Mouse (Mus musculus): ENCODE measurements around the gene Sdhaf3. TPM values are rescaled to one million over a fixed set of nuclear protein-coding genes. Genes with fewer than 3 reads are reported as not detected.

Sdhaf3 gene
- total RNA-seq, 2 experiments from 2014 or later: 6.5 to 6.6 TPM

- DNase-seq (ENCODE audit: low spot score in 2 of 2): no peak
Measured at GRCm38 (mm10) chr6:7062819-7063218, 107.0 kb downstream of the Sdhaf3 start.

GRCm38 (mm10) chr6:7068782-7069181 lies 113.0 kb downstream of the Sdhaf3 start:
- no peak for DNase-seq (ENCODE audit: low spot score in 2 of 2)

- no peak for DNase-seq (ENCODE audit: low spot score in 2 of 2)
Measured at GRCm38 (mm10) chr6:7069463-7069862, 113.7 kb downstream of the Sdhaf3 start.

- DNase-seq (ENCODE audit: low spot score in 2 of 2): no peak
Measured at GRCm38 (mm10) chr6:7082054-7082453, 126.2 kb downstream of the Sdhaf3 start.

- no peak for DNase-seq (ENCODE audit: low spot score in 2 of 2)
Measured at GRCm38 (mm10) chr6:7082467-7083259, 126.9 kb downstream of the Sdhaf3 start.

GRCm38 (mm10) chr6:7083661-7084060 lies 127.9 kb downstream of the Sdhaf3 start:
- DNase-seq (ENCODE audit: low spot score in 2 of 2): no peak

- DNase-seq (ENCODE audit: low spot score in 2 of 2): no peak
Measured at GRCm38 (mm10) chr6:7084370-7084769, 128.6 kb downstream of the Sdhaf3 start.

GRCm38 (mm10) chr6:7085506-7085905 lies 129.7 kb downstream of the Sdhaf3 start:
- DNase-seq (ENCODE audit: low spot score in 2 of 2): no peak

GRCm38 (mm10) chr6:7092094-7092493 lies 136.3 kb downstream of the Sdhaf3 start:
- no peak for DNase-seq (ENCODE audit: low spot score in 2 of 2)

Other genes with a start within 250 kb of the Sdhaf3 start
- 1 to 10 TPM; 7.5 to 9.1 TPM for gene Dlx6, start 92.7 kb upstream of the Sdhaf3 start, total RNA-seq (2021)
- 1 to 10 TPM; 6.1 TPM for gene Dlx5, start 73.9 kb upstream of the Sdhaf3 start, total RNA-seq (2021)

All from layer of hippocampus, adult 18-20 months (tissue).